Mouse (Mus musculus): Measurements from ENCODE around the gene Kpna2. TPM values are rescaled to one million over a fixed set of nuclear protein-coding genes. Genes with fewer than 3 reads are reported as not detected.

Gene Kpna2
- polyA plus RNA-seq, 1 experiment from 2014 or later, result 281 TPM

- 66% methylated on average over 9 of the region's 9 CpGs for WGBS
- peaks cover 10% of the 10 kb centered on the region for H3K4me1 ChIP-seq
- no peaks in the 10 kb centered on the region for H3K27me3 ChIP-seq
- H3K9me3 ChIP-seq, result no peaks in the 10 kb centered on the region
- H3K4me2 ChIP-seq, result no peak overlapping the region
- H3K36me3 ChIP-seq, result no peaks in the 10 kb centered on the region
- no peak overlapping the region for H3K4me3 ChIP-seq
- H3K9ac ChIP-seq, result no peak overlapping the region
- ATAC-seq (ENCODE audit: insufficient number of reproducible peaks, low FRiP score, low TSS enrichment, low read depth), result no peak
- no peak overlapping the region for H3K27ac ChIP-seq
Observed at GRCm38 (mm10) chr11:106954116-106954515, 45.2 kb downstream of the Kpna2 start.

Other genes with a start within 250 kb of the Kpna2 start
- 44.2 and 54.6 TPM in 2 replicates for gene Pecam1, start 248.9 kb downstream of the Kpna2 start, polyA plus RNA-seq (2015; fragmentation: Nextera tagmentation; extraction: Ambion mirVana)
- gene Milr1, start 248.3 kb downstream of the Kpna2 start, polyA plus RNA-seq (2015; fragmentation: Nextera tagmentation; extraction: Ambion mirVana), result 2.3 and 2.9 TPM in 2 replicates
- 9.8 and 13.3 TPM in 2 replicates for gene Polg2, start 220.0 kb downstream of the Kpna2 start, polyA plus RNA-seq (2015; fragmentation: Nextera tagmentation; extraction: Ambion mirVana)
- gene Ddx5, start 210.4 kb downstream of the Kpna2 start, polyA plus RNA-seq (2015; fragmentation: Nextera tagmentation; extraction: Ambion mirVana), result 284 and 288 TPM in 2 replicates
- 21.9 and 22.5 TPM in 2 replicates for gene Cep95, start 210.3 kb downstream of the Kpna2 start, polyA plus RNA-seq (2015; fragmentation: Nextera tagmentation; extraction: Ambion mirVana)
- gene Smurf2, start 78.8 kb downstream of the Kpna2 start, polyA plus RNA-seq (2015; fragmentation: Nextera tagmentation; extraction: Ambion mirVana), result 11.5 and 13.4 TPM in 2 replicates
- gene 1810010H24Rik, start 26.1 kb upstream of the Kpna2 start, polyA plus RNA-seq (2015; fragmentation: Nextera tagmentation; extraction: Ambion mirVana), result 1.9 and 2.1 TPM in 2 replicates
- 23.6 and 31.1 TPM in 2 replicates for gene Bptf, start 132.6 kb upstream of the Kpna2 start, polyA plus RNA-seq (2015; fragmentation: Nextera tagmentation; extraction: Ambion mirVana)
- 45.0 and 47.5 TPM in 2 replicates for gene Nol11, start 189.8 kb upstream of the Kpna2 start, polyA plus RNA-seq (2015; fragmentation: Nextera tagmentation; extraction: Ambion mirVana)